Mouse (Mus musculus) gastrocnemius, postnatal 4 days (tissue): ENCODE data around the gene Alox12e. TPM values are rescaled to one million over a fixed set of nuclear protein-coding genes. Genes with fewer than 3 reads are reported as not detected.

Source experiments
- DNase-seq, 2 experiments: peaks; one replicate each; pipeline ENCODE4 v3.0.0; 2021 to 2022; ENCODE audit warnings: low spot score in 2 of 2, mixed read lengths in 2 of 2
- total RNA-seq, 2 experiments: library from RNA; stranded (reverse); gene quantifications; 2 replicates each; pipeline ENCODE4 v1.2.3; 2021

Gene Alox12e
- total RNA-seq, 2 experiments from 2014 or later, result 0.13 TPM; not detected in 1

- no peak for DNase-seq
These were observed 34.3 kb downstream of the Alox12e start for GRCm38 (mm10) chr11:70288102-70288501.

DNA sequence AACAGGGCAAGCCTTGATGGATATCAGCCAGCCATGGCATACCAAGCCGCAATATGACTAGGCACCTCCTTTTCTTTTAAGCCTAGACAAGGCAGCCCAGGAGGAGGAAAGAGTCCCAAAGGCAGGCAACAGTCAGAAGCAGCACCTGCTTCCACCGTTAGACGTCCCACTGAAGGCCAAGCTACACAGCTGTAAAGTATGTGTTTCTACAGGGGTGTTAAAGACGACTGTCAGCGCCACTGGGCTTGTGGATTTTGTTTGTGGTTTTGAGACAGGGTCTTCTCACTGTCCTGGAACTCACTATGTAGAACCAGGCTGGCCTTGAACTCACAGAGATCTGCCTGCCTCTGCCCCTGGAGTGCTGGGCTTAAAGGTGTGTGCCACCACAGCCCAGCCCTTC, 36.7 kb downstream of the Alox12e start:
- DNase-seq, result no peak

- DNase-seq, result no peak
These were observed 37.7 kb downstream of the Alox12e start for GRCm38 (mm10) chr11:70284757-70285156.

- no peak for DNase-seq
These were observed 38.8 kb downstream of the Alox12e start for GRCm38 (mm10) chr11:70283666-70284065.

- no peak for DNase-seq
These were observed 42.0 kb downstream of the Alox12e start for GRCm38 (mm10) chr11:70280441-70280840.

DNA sequence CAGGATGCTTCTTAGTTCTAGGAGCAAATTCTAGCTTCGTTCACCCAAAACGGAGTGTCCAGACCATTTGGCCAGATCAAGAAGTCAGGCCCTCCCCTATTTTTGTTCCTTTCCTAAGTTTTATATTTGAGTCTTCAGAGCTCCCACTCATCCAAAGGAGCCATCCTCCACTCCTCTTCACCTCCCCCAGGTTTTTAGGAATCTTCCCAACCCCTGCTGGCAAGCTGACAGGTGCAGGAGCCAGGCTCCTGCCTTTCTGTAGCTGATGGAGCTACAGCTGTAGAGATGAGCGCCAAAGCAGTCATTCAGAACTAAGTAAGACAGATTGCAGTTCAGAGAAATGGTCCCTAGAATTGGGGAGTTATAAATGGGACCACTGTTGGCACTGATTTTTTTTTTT, 43.5 kb downstream of the Alox12e start:
- no peak for DNase-seq

GRCm38 (mm10) chr11:70271641-70272040, 50.8 kb downstream of the Alox12e start:
- no peak for DNase-seq

- DNase-seq, result peak; percentile 43 to 64
These were observed 56.0 kb downstream of the Alox12e start for GRCm38 (mm10) chr11:70266405-70266804.

DNA sequence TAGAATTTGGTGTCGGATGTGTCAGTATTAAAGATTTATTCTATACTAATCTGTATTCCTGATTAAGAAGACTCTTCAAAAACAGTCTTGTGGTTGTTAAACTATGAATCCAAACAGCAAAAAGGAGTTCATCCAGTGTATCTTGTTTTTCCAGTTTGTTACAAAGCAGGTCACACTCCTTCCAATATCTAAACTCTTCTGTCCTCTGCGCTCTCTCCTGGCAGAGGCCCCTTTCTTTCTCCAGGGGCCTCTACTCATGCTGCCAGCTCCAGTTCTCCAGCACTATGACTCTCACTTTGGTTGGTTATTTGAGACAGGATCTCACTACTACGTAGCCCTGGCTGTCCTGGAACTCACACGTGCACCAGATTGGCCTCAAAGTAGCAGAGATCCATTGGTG, 56.6 kb downstream of the Alox12e start:
- no peak for DNase-seq

Other genes starting within 250 kb of the Alox12e start
- under 1 TPM in 1 of 2 experiments, not detected in 1; 0.62 TPM for gene Asgr2, start 230.0 kb downstream of the Alox12e start, total RNA-seq
- gene Mgl2, start 192.3 kb downstream of the Alox12e start, total RNA-seq, result 1 to 10 TPM; 2.8 to 4.2 TPM
- 10 to 100 TPM in 1 of 2 experiments, 1 to 10 TPM in 1; 8.6 to 10.5 TPM for gene Clec10a, start 166.4 kb downstream of the Alox12e start, total RNA-seq
- not detected for gene Slc16a11, start 109.9 kb downstream of the Alox12e start, total RNA-seq
- 1 to 10 TPM; 2.6 to 3.2 TPM for gene Slc16a13, start 101.6 kb downstream of the Alox12e start, total RNA-seq
- gene Bcl6b, start 92.8 kb downstream of the Alox12e start, total RNA-seq, result 10 to 100 TPM; 20.2 to 22.2 TPM
- gene 0610010K14Rik, start 84.7 kb downstream of the Alox12e start, total RNA-seq, result 10 to 100 TPM; 51.4 to 56.9 TPM
- 1 to 10 TPM; 2.5 to 4.1 TPM for gene Gm21988, start 82.8 kb downstream of the Alox12e start, total RNA-seq
- 100 to 1,000 TPM in 1 of 2 experiments, 10 to 100 TPM in 1; 83.0 to 103 TPM for gene Rnasek, start 82.8 kb downstream of the Alox12e start, total RNA-seq
- gene Alox12, start 67.3 kb downstream of the Alox12e start, total RNA-seq, result 1 to 10 TPM; 1.3 to 1.7 TPM
- gene Alox15, start 29.4 kb upstream of the Alox12e start, total RNA-seq, result under 1 TPM; 0.13 to 0.25 TPM
- 10 to 100 TPM; 26.1 to 26.5 TPM for gene Pelp1, start 87.4 kb upstream of the Alox12e start, total RNA-seq
- 10 to 100 TPM; 20.4 to 24.7 TPM for gene Arrb2, start 110.0 kb upstream of the Alox12e start, total RNA-seq
- 10 to 100 TPM; 11.2 TPM for gene Med11, start 129.3 kb upstream of the Alox12e start, total RNA-seq
- gene Zmynd15, start 136.8 kb upstream of the Alox12e start, total RNA-seq, result 1 to 10 TPM in 1 of 2 experiments, under 1 TPM in 1; 0.96 to 1.3 TPM
- gene Cxcl16, start 137.4 kb upstream of the Alox12e start, total RNA-seq, result 1 to 10 TPM; 5.0 to 5.1 TPM
- not detected for gene Tm4sf5, start 182.6 kb upstream of the Alox12e start, total RNA-seq
- gene Vmo1, start 192.0 kb upstream of the Alox12e start, total RNA-seq, result under 1 TPM; 0.86 to 0.88 TPM
- under 1 TPM in 1 of 2 experiments, not detected in 1; 0.25 TPM for gene Gltpd2, start 196.6 kb upstream of the Alox12e start, total RNA-seq
- gene Psmb6, start 202.7 kb upstream of the Alox12e start, total RNA-seq, result 100 to 1,000 TPM; 349 to 357 TPM
- not detected for gene Gm40193, start 210.3 kb upstream of the Alox12e start, total RNA-seq
- gene Pld2, start 217.4 kb upstream of the Alox12e start, total RNA-seq, result 10 to 100 TPM; 23.4 to 23.6 TPM
- gene Mink1, start 240.3 kb upstream of the Alox12e start, total RNA-seq, result 10 to 100 TPM; 44.8 to 46.3 TPM